Mouse (Mus musculus) MEL (cell line): ENCODE data around the gene Brwd1. TPM values are rescaled to one million over a fixed set of nuclear protein-coding genes. Genes with fewer than 3 reads are reported as not detected.
A peak's percentile ranks its signal among the peaks of the same experiment; 100 is the strongest.

ENCODE experiments used
- DNase-seq: peaks from one replicate; pipeline ENCODE4 v3.0.0; 2011; ENCODE audit warnings: low read depth, low spot score
- H3K27ac ChIP-seq: 2 replicates; pipeline ENCODE4 v1.5.1; 2012; ENCODE audit warnings: low read depth, mild to moderate bottlenecking, control low read depth, low read length, moderate library complexity; ENCODE audit not compliant: control insufficient read depth
- H3K27me3 ChIP-seq, 2 experiments: fragments of 150-350 bp in 1 of 2; sonication (generic) in 1 of 2; 2 replicates each; pipeline ENCODE4 v1.6.1; 2012; ENCODE audit warnings: low read length in 2 of 2, mild to moderate bottlenecking in 2 of 2, improper control_type of control experiment in 1 of 2, moderate library complexity in 1 of 2; ENCODE audit not compliant: insufficient read depth in 2 of 2, control insufficient read depth in 1 of 2
- H3K36me3 ChIP-seq, 2 experiments: 2 replicates each; pipeline ENCODE4 v1.6.1; 2012 to 2014; ENCODE audit warnings: low read length in 2 of 2, improper control_type of control experiment in 1 of 2, inconsistent platforms in 1 of 2, mild to moderate bottlenecking in 1 of 2; ENCODE audit not compliant: insufficient read depth in 2 of 2, control insufficient read depth in 1 of 2
- H3K4me1 ChIP-seq, 2 experiments: fragments of 150-350 bp in 1 of 2; sonication (generic) in 1 of 2; 2 replicates each; pipeline ENCODE4 v1.6.1; 2012; ENCODE audit warnings: low read length in 2 of 2, improper control_type of control experiment in 1 of 2, mild to moderate bottlenecking in 1 of 2; ENCODE audit not compliant: insufficient read depth in 2 of 2, control insufficient read depth in 1 of 2
- H3K4me3 ChIP-seq, 2 experiments: fragments of 150-350 bp in 1 of 2; sonication (generic) in 1 of 2; 2 replicates each; pipeline ENCODE4 v1.5.1; 2012; ENCODE audit warnings: low read depth in 2 of 2, low read length in 2 of 2, mild to moderate bottlenecking in 2 of 2, moderate library complexity in 2 of 2, control low read depth in 1 of 2, improper control_type of control experiment in 1 of 2; ENCODE audit not compliant: control insufficient read depth in 1 of 2, insufficient read depth in 1 of 2
- H3K79me2 ChIP-seq: 2 replicates; pipeline ENCODE4 v1.6.1; 2012; ENCODE audit warnings: mild to moderate bottlenecking, low read length, moderate library complexity; ENCODE audit not compliant: control insufficient read depth, poor library complexity, insufficient read depth
- H3K9ac ChIP-seq: 2 replicates; pipeline ENCODE4 v1.6.1; 2012; ENCODE audit warnings: low read depth, mild to moderate bottlenecking, control low read depth, low read length, moderate library complexity; ENCODE audit not compliant: control insufficient read depth, poor library complexity, severe bottlenecking
- H3K9me3 ChIP-seq: fragments of 150-350 bp; sonication (generic); replicated peaks from 2 replicates; pipeline ENCODE4 v1.6.1; 2012; ENCODE audit warnings: mild to moderate bottlenecking, low read length, improper control_type of control experiment, moderate library complexity; ENCODE audit not compliant: insufficient read depth
- BHLHE40 ChIP-seq: IDR thresholded peaks from 2 replicates; pipeline ENCODE4 v1.6.1; 2012; ENCODE audit warnings: low read depth, mild to moderate bottlenecking, inconsistent platforms, low read length, improper control_type of control experiment, borderline replicate concordance
- CTCF ChIP-seq, 3 experiments: IDR thresholded peaks in 2 of 3; conservative IDR thresholded peaks in 1 of 3; 2 replicates each; pipeline ENCODE4 v1.5.1; 2011 to 2012; ENCODE audit warnings: low read length in 3 of 3, low read depth in 2 of 3, mild to moderate bottlenecking in 2 of 3, improper control_type of control experiment in 1 of 3, inconsistent platforms in 1 of 3, mixed read lengths in 1 of 3, moderate library complexity in 1 of 3; ENCODE audit not compliant: control insufficient read depth in 1 of 3, insufficient read depth in 1 of 3, poor library complexity in 1 of 3, severe bottlenecking in 1 of 3
- ELF1 ChIP-seq: IDR thresholded peaks from 2 replicates; pipeline ENCODE4 v1.6.1; 2014; ENCODE audit warnings: low read depth, mild to moderate bottlenecking, inconsistent platforms, low read length, improper control_type of control experiment, moderate library complexity
- GABPA ChIP-seq: IDR thresholded peaks from 2 replicates; pipeline ENCODE4 v1.6.1; 2012; ENCODE audit warnings: low read depth, mild to moderate bottlenecking, inconsistent platforms, low read length, improper control_type of control experiment, moderate library complexity
- HCFC1 ChIP-seq: IDR thresholded peaks from 2 replicates; pipeline ENCODE4 v1.6.1; 2012; ENCODE audit warnings: low read depth, mild to moderate bottlenecking, inconsistent platforms, low read length, improper control_type of control experiment, moderate library complexity
- KAT2A ChIP-seq: conservative IDR thresholded peaks from 2 replicates; pipeline ENCODE4 v1.6.1; 2012; ENCODE audit warnings: low read depth, low read length, improper control_type of control experiment, inconsistent platforms
- MAFK ChIP-seq: IDR thresholded peaks from 2 replicates; pipeline ENCODE4 v1.6.1; 2011; ENCODE audit warnings: low read depth, mild to moderate bottlenecking, low read length, improper control_type of control experiment, borderline replicate concordance
- MAX ChIP-seq: IDR thresholded peaks from 2 replicates; pipeline ENCODE4 v1.6.1; 2011; ENCODE audit warnings: low read length, improper control_type of control experiment
- MAZ ChIP-seq: IDR thresholded peaks from 2 replicates; pipeline ENCODE4 v1.6.1; 2012; ENCODE audit warnings: low read depth, mild to moderate bottlenecking, inconsistent platforms, low read length, improper control_type of control experiment
- MEF2A ChIP-seq: IDR thresholded peaks from 2 replicates; pipeline ENCODE4 v1.6.1; 2014; ENCODE audit warnings: low read depth, mild to moderate bottlenecking, inconsistent platforms, low read length, improper control_type of control experiment; ENCODE audit not compliant: poor library complexity, insufficient replicate concordance, severe bottlenecking; ENCODE audit errors: extremely low read depth
- MYB ChIP-seq: IDR thresholded peaks from 2 replicates; pipeline ENCODE4 v1.6.1; 2011; ENCODE audit warnings: mild to moderate bottlenecking, low read depth, low read length, improper control_type of control experiment
- MYC ChIP-seq: IDR thresholded peaks from 2 replicates; pipeline ENCODE4 v1.6.1; 2011; ENCODE audit warnings: low read depth, mild to moderate bottlenecking, low read length, improper control_type of control experiment, moderate library complexity
- NELFE ChIP-seq: IDR thresholded peaks from 2 replicates; pipeline ENCODE4 v1.6.1; 2011; ENCODE audit warnings: low read depth, low read length, improper control_type of control experiment
- NRF1 ChIP-seq: IDR thresholded peaks from 2 replicates; pipeline ENCODE4 v1.6.1; 2014; ENCODE audit warnings: low read depth, mild to moderate bottlenecking, inconsistent platforms, low read length, improper control_type of control experiment, moderate library complexity; ENCODE audit not compliant: poor library complexity, insufficient read depth, severe bottlenecking
- RCOR1 ChIP-seq: IDR thresholded peaks from 2 replicates; pipeline ENCODE4 v1.6.1; 2012; ENCODE audit warnings: low read depth, mild to moderate bottlenecking, inconsistent platforms, low read length, improper control_type of control experiment
- SMC3 ChIP-seq: IDR thresholded peaks from 2 replicates; pipeline ENCODE4 v1.6.1; 2011; ENCODE audit warnings: low read depth, low read length, improper control_type of control experiment
- TAL1 ChIP-seq: IDR thresholded peaks from 2 replicates; pipeline ENCODE4 v1.6.1; 2012; ENCODE audit warnings: mild to moderate bottlenecking, inconsistent platforms, low read length, moderate library complexity, mixed read lengths
- TBP ChIP-seq: IDR thresholded peaks from 2 replicates; pipeline ENCODE4 v1.8.0; 2011; ENCODE audit warnings: low read depth, low read length, improper control_type of control experiment
- TCF12 ChIP-seq: IDR thresholded peaks from 2 replicates; pipeline ENCODE4 v1.6.1; 2014; ENCODE audit warnings: low read depth, mild to moderate bottlenecking, inconsistent platforms, low read length, improper control_type of control experiment, moderate library complexity
- USF1 ChIP-seq: IDR thresholded peaks from 2 replicates; pipeline ENCODE4 v1.6.1; 2014; ENCODE audit warnings: low read depth, mild to moderate bottlenecking, inconsistent platforms, low read length, improper control_type of control experiment, moderate library complexity
- ZC3H11A ChIP-seq: IDR thresholded peaks from 2 replicates; pipeline ENCODE4 v1.6.1; 2012; ENCODE audit warnings: low read depth, mild to moderate bottlenecking, inconsistent platforms, low read length, improper control_type of control experiment
- ZKSCAN1 ChIP-seq: IDR thresholded peaks from 2 replicates; pipeline ENCODE4 v1.6.1; 2012; ENCODE audit warnings: low read depth, mild to moderate bottlenecking, inconsistent platforms, low read length, improper control_type of control experiment, moderate library complexity
- ZMIZ1 ChIP-seq: IDR thresholded peaks from 2 replicates; pipeline ENCODE4 v1.6.1; 2012; ENCODE audit warnings: low read depth, mild to moderate bottlenecking, inconsistent platforms, low read length, improper control_type of control experiment, moderate library complexity
- polyA plus RNA-seq, 2 experiments: library from polyadenylated mRNA; stranded (reverse) in 1 of 2; unstranded in 1 of 2; fragments of >175 nt in 1 of 2; fragments of >200 nt in 1 of 2; gene quantifications; 2 replicates each; pipeline versions ENCODE4 v1.2.1 to v1.2.4; 2012; ENCODE audit warnings: low replicate concordance in 2 of 2, low read depth in 1 of 2; ENCODE audit not compliant: insufficient read length in 2 of 2, insufficient read depth in 1 of 2, missing spikeins in 1 of 2
- total RNA-seq: library from RNA; depleted of rRNA; stranded (reverse); fragments of 300-350 nt; gene quantifications from 2 replicates; pipeline ENCODE4 v1.2.3, GENCODE M21; 2012

Brwd1 gene
- total and polyA plus RNA-seq, 3 experiments, result 27.1 to 77.1 (median 41.0) TPM

- H3K27ac ChIP-seq, result peak overlapping the region; percentile 49
Measured at GRCm38 (mm10) chr16:96081742-96082241, 534 bp downstream of the Brwd1 start.

DNA sequence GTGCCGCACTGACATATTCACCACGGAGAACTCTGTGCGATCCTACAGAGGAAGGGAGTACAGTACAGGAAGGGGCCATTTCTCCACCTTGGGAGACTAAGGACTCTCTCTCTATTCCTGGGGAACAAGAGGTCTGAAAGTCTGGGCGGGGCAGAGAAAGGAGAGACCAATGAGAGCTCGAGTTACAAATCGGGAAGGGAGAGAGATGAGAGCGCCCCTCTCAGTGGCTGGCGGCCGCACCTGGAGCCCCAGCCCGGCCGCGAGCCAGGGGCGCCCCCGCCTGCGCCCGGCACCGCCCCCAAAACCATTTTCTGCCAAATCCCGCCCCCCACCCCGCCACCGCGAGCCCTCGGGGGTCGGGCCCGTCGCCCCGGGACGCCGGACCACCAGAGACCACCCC lies 995 bp downstream of the Brwd1 start:
- Histone ChIP-seq H3K9me3 (no peaks in the 10 kb centered on the region), H3K36me3 (peaks cover 0 to 2% of the 10 kb centered on the region in 2 experiments; a peak in 1 of 4 replicates), H3K27ac (no peak overlapping the region), H3K9ac (peak overlapping the region; percentile 94), H3K79me2 (peaks cover 15% of the 10 kb centered on the region), H3K4me1 (peaks cover 0 to 12% of the 10 kb centered on the region in 2 experiments; a peak in 1 of 4 replicates), H3K4me3 (peak overlapping the region; percentile 89 to 97), H3K27me3 (no peaks in the 10 kb centered on the region)
- TF ChIP-seq GABPA (peak; percentile 94; the same call in 1 of the 2 replicates), MAZ (peak; percentile 68; the same call in 1 of the 2 replicates), NRF1 (peak; percentile 24; the same call in 1 of the 2 replicates), RCOR1 (no peak), ELF1 (0 out of 2 replicates have a peak, but pooled peaks have one; percentile 4), TBP (0 out of 2 replicates have a peak, but pooled peaks have one; percentile 26), MAX (no peak), USF1 (0 out of 2 replicates have a peak, but pooled peaks have one; percentile 17), TCF12 (0 out of 2 replicates have a peak, but pooled peaks have one; percentile 9)
- DNase-seq, result peak; percentile 88

More at GRCm38 (mm10) chr16:96081742-96082241, 534 bp downstream of the Brwd1 start:
- Histone ChIP-seq H3K4me1 (peaks cover 0 to 12% of the 10 kb centered on the region in 2 experiments; a peak in 1 of 4 replicates), H3K27me3 (no peaks in the 10 kb centered on the region), H3K9me3 (no peaks in the 10 kb centered on the region), H3K9ac (peak overlapping the region; percentile 94), H3K4me3 (peak overlapping the region; percentile 89 to 97), H3K79me2 (peaks cover 15% of the 10 kb centered on the region), H3K36me3 (peaks cover 0 to 2% of the 10 kb centered on the region in 2 experiments; a peak in 1 of 4 replicates)
- TF ChIP-seq TBP (no peak), ZC3H11A (no peak), ZKSCAN1 (no peak), ZMIZ1 (no peak), SMC3 (no peak), MAZ (no peak), NELFE (no peak), KAT2A (no peak), NRF1 (no peak), RCOR1 (no peak), BHLHE40 (no peak), MYB (no peak), CTCF (IDR thresholded peaks at IDR 0.05 in 2 of 3, conservative IDR thresholded peaks at IDR 0.05 in 1 of 3; ENCODE audit: control insufficient read depth in 1 of 3, insufficient read depth in 1 of 3, low read depth in 2 of 3, low read length in 3 of 3, poor library complexity in 1 of 3, severe bottlenecking in 1 of 3) (no peak), TAL1 (no peak), MEF2A (no peak), HCFC1 (no peak), MAFK (no peak), GABPA (no peak), MYC (no peak)
- peak; percentile 48 for DNase-seq
